Mouse (Mus musculus) gastrocnemius, adult 8-10 months (tissue): ENCODE measurements around the gene Foxj3. TPM values are rescaled to one million over a fixed set of nuclear protein-coding genes. Genes with fewer than 3 reads are reported as not detected.
A peak's percentile ranks its signal among the peaks of the same experiment; 100 is the strongest.
"Not testable (repeated sequence)": the region's sequence is repeated elsewhere in the genome, so short reads cannot be mapped to it uniquely, and the experiment has no call there.

ENCODE experiments used
- DNase-seq, 2 experiments: peaks; one replicate each; pipeline ENCODE4 v3.0.0; 2022; ENCODE audit warnings: low spot score in 2 of 2
- total RNA-seq, 4 experiments: library from RNA; stranded (reverse); gene quantifications; 2 replicates each; pipeline ENCODE4 v1.2.4; 2022

Foxj3 gene
- total RNA-seq = 10 to 100 TPM; 30.0 to 33.6 (median 31.3) TPM

- DNase-seq = not testable (repeated sequence)
Measured at GRCm38 (mm10) chr4:119536615-119537014, at the start of gene Foxj3. Gene Foxj3, plus strand, starts transcription at chr4:119537004.

GRCm38 (mm10) chr4:119489666-119490065 is 47.1 kb upstream of the Foxj3 start:
- DNase-seq = no peak

- DNase-seq = no peak
Measured at GRCm38 (mm10) chr4:119490806-119491205, 46.0 kb upstream of the Foxj3 start.

- peak; percentile 6 to 9 for DNase-seq
Measured at GRCm38 (mm10) chr4:119492291-119492932, 44.4 kb upstream of the Foxj3 start, which contains the start of gene Rimkla. Gene Rimkla, minus strand, starts transcription at chr4:119492628.

GRCm38 (mm10) chr4:119492933-119493327 is 43.9 kb upstream of the Foxj3 start:
- DNase-seq = no peak

- no peak for DNase-seq
Measured at GRCm38 (mm10) chr4:119498319-119498848, 38.4 kb upstream of the Foxj3 start.

- DNase-seq = no peak
Measured at GRCm38 (mm10) chr4:119511591-119511990, 25.2 kb upstream of the Foxj3 start.

- DNase-seq = no peak
Measured at GRCm38 (mm10) chr4:119512731-119513141, 24.1 kb upstream of the Foxj3 start.

- DNase-seq = no peak
Measured at GRCm38 (mm10) chr4:119523575-119523974, 13.2 kb upstream of the Foxj3 start.

GRCm38 (mm10) chr4:119524010-119524409 is 12.8 kb upstream of the Foxj3 start:
- no peak for DNase-seq

- DNase-seq = no peak
Measured at GRCm38 (mm10) chr4:119524466-119524865, 12.3 kb upstream of the Foxj3 start.

GRCm38 (mm10) chr4:119526329-119526845 is 10.4 kb upstream of the Foxj3 start:
- no peak for DNase-seq

GRCm38 (mm10) chr4:119531813-119532212 is 5.0 kb upstream of the Foxj3 start:
- DNase-seq = no peak

- DNase-seq = no peak
Measured at GRCm38 (mm10) chr4:119535103-119535502, 1.7 kb upstream of the Foxj3 start.

- DNase-seq = no peak
Measured at GRCm38 (mm10) chr4:119537436-119537835, 632 bp downstream of the Foxj3 start.

- peak; percentile 89 to 91 for DNase-seq
Measured at GRCm38 (mm10) chr4:119539031-119539824, 2.4 kb downstream of the Foxj3 start, which contains the start of gene Frg2f1. Gene Frg2f1, minus strand, starts transcription at chr4:119539529.

- DNase-seq = peak; percentile 13 to 43
Measured at GRCm38 (mm10) chr4:119539836-119540532, 3.2 kb downstream of the Foxj3 start.

GRCm38 (mm10) chr4:119540533-119540890 is 3.7 kb downstream of the Foxj3 start:
- no peak for DNase-seq

GRCm38 (mm10) chr4:119550864-119551263 is 14.1 kb downstream of the Foxj3 start:
- DNase-seq = no peak

GRCm38 (mm10) chr4:119555466-119555865 is 18.7 kb downstream of the Foxj3 start:
- DNase-seq = no peak

GRCm38 (mm10) chr4:119563136-119563535 is 26.3 kb downstream of the Foxj3 start:
- DNase-seq = no peak
